Mouse (Mus musculus) heart, adult 2 months (tissue): ENCODE data around the gene Tmem217. TPM values are rescaled to one million over a fixed set of nuclear protein-coding genes. Genes with fewer than 3 reads are reported as not detected.
"Not testable (repeated sequence)": the region's sequence is repeated elsewhere in the genome, so short reads cannot be mapped to it uniquely, and the experiment has no call there.

ENCODE experiments used
- DNase-seq, 2 experiments: peaks; one replicate each; pipeline ENCODE4 v3.0.0; 2021
- H3K27ac ChIP-seq: fragments of 200-600 bp; 2 replicates; pipeline ENCODE4 v1.8.1; 2022
- H3K27me3 ChIP-seq: fragments of 200-500 bp; 2 replicates; pipeline ENCODE4 v1.6.1; 2012; ENCODE audit warnings: mild to moderate bottlenecking, low read length, inconsistent platforms, mixed read lengths; ENCODE audit not compliant: control insufficient read depth, insufficient read depth
- H3K36me3 ChIP-seq: fragments of 200-500 bp; 2 replicates; pipeline ENCODE4 v1.6.1; 2012; ENCODE audit warnings: low read length, inconsistent platforms; ENCODE audit not compliant: control insufficient read depth, insufficient read depth
- H3K4me1 ChIP-seq: fragments of 200-500 bp; 2 replicates; pipeline ENCODE4 v1.6.1; 2011; ENCODE audit warnings: low read length; ENCODE audit not compliant: control insufficient read depth, insufficient read depth
- H3K4me3 ChIP-seq: fragments of 200-600 bp; 2 replicates; pipeline ENCODE4 v1.8.1; 2022
- H3K79me2 ChIP-seq: fragments of 200-500 bp; replicated peaks from 2 replicates; pipeline ENCODE4 v1.6.1; 2012; ENCODE audit warnings: mild to moderate bottlenecking, inconsistent platforms, low read length, moderate library complexity, mixed read lengths; ENCODE audit not compliant: control insufficient read depth, insufficient read depth
- H3K9ac ChIP-seq: fragments of 200-500 bp; 2 replicates; pipeline ENCODE4 v1.6.1; 2012; ENCODE audit warnings: low read depth, mild to moderate bottlenecking, control low read depth, inconsistent platforms, low read length, mixed read lengths
- CTCF ChIP-seq: fragments of 200-600 bp; IDR thresholded peaks from 2 replicates; pipeline ENCODE4 v1.8.1; 2022; ENCODE audit warnings: antibody characterized with exemption, mild to moderate bottlenecking, moderate library complexity
- EP300 ChIP-seq: fragments of 200-500 bp; IDR thresholded peaks from 2 replicates; pipeline ENCODE4 v1.6.1; 2011; ENCODE audit warnings: low read depth, low read length, control low read depth; ENCODE audit not compliant: insufficient read depth
- POLR2A ChIP-seq: fragments of 200-500 bp; IDR thresholded peaks from 2 replicates; pipeline ENCODE4 v1.6.1; 2011; ENCODE audit warnings: mild to moderate bottlenecking, low read depth, low read length, control low read depth; ENCODE audit not compliant: insufficient read depth
- WGBS: fragments of 180-500 bp; shearing (Covaris S2); methylation state at CpG from one replicate; pipeline ENCODE4 v1.1.7; 2018; 5-methylcytosine and 5-hydroxymethylcytosine counted together
- intact Hi-C: fragments of 180-260 bp; cut with DNase I; formaldehyde crosslinking; loops from one replicate; pipeline ENCODE4 v1.15.1; 2025
- polyA plus RNA-seq: library from polyadenylated mRNA; depleted of rRNA; stranded (reverse); fragments of >200 nt; gene quantifications from 2 replicates; pipeline ENCODE4 v1.2.3, GENCODE M21; 2012
- total RNA-seq, 2 experiments: library from RNA; stranded (reverse); gene quantifications; 2 replicates each; pipeline ENCODE4 v1.2.3; 2021

Tmem217 gene
- total and polyA plus RNA-seq, 3 experiments: not detected

- WGBS: 75% methylated on average over 8 of the region's 8 CpGs
- Histone ChIP-seq H3K79me2 (no peaks in the 10 kb centered on the region), H3K36me3 (no peaks in the 10 kb centered on the region), H3K4me3 (no peak overlapping the region), H3K9ac (no peak overlapping the region), H3K27me3 (no peaks in the 10 kb centered on the region), H3K27ac (no peak overlapping the region), H3K4me1 (no peaks in the 10 kb centered on the region)
- intact Hi-C loops: loop anchor here (10.0 kb wide), 1 partner anchor 345 kb away; no protein-coding TSS in a partner anchor
- no peak for DNase-seq
- TF ChIP-seq CTCF: no peak
Observed at GRCm38 (mm10) chr17:29519731-29520130, 32.5 kb downstream of the Tmem217 start.

GRCm38 (mm10) chr17:29518665-29519064 lies 33.5 kb downstream of the Tmem217 start:
- WGBS: 80% methylated on average over 5 of the region's 5 CpGs
- H3K4me1 ChIP-seq, H3K79me2 ChIP-seq, H3K27me3 ChIP-seq, H3K9ac ChIP-seq, H3K4me3 ChIP-seq, H3K27ac ChIP-seq, H3K36me3 ChIP-seq, DNase-seq: not testable (repeated sequence)
- intact Hi-C loops: loop anchor here (10.0 kb wide), 1 partner anchor 344 kb away; no protein-coding TSS in a partner anchor

- Histone ChIP-seq H3K79me2 (no peaks in the 10 kb centered on the region), H3K4me3 (no peak overlapping the region), H3K27ac (no peak overlapping the region), H3K27me3 (no peaks in the 10 kb centered on the region), H3K36me3 (no peaks in the 10 kb centered on the region), H3K4me1 (peaks cover 1% of the 10 kb centered on the region; the same call in 1 of the 2 replicates), H3K9ac (no peak overlapping the region)
- DNase-seq: peak; percentile 79 to 84
- peak; percentile 89; the same call in 1 of the 2 replicates for TF ChIP-seq EP300
- no peak for TF ChIP-seq POLR2A
- 2% methylated on average over 11 of the region's 11 CpGs for WGBS
- intact Hi-C loops: loop anchor here (1.0 to 10.0 kb wide), 5 partner anchors 22 to 340 kb away; no protein-coding TSS in a partner anchor
Observed at GRCm38 (mm10) chr17:29514435-29514834, 37.8 kb downstream of the Tmem217 start.

- peak; percentile 78; the same call in 1 of the 2 replicates for TF ChIP-seq EP300
- peak; percentile 80 for TF ChIP-seq CTCF
- no peak for TF ChIP-seq POLR2A
Observed at GRCm38 (mm10) chr17:29513044-29513730, 39.0 kb downstream of the Tmem217 start.

GRCm38 (mm10) chr17:29510691-29511090 lies 41.5 kb downstream of the Tmem217 start:
- H3K27me3 ChIP-seq: no peaks in the 10 kb centered on the region
- peaks cover 1% of the 10 kb centered on the region; the same call in 1 of the 2 replicates for H3K4me1 ChIP-seq
- DNase-seq: no peak
- intact Hi-C loops: loop anchor here (5.0 to 10.0 kb wide), 2 partner anchors 253 to 336 kb away; no protein-coding TSS in a partner anchor
- no peaks in the 10 kb centered on the region for H3K79me2 ChIP-seq
- H3K36me3 ChIP-seq: no peaks in the 10 kb centered on the region
- no peak for TF ChIP-seq EP300
- TF ChIP-seq POLR2A: no peak
- no peak for TF ChIP-seq CTCF
- no peak overlapping the region for H3K4me3 ChIP-seq
- WGBS: 73% methylated on average over 8 of the region's 8 CpGs
- H3K27ac ChIP-seq: no peak overlapping the region
- H3K9ac ChIP-seq: no peak overlapping the region

More at GRCm38 (mm10) chr17:29513044-29513730, 39.0 kb downstream of the Tmem217 start:
- H3K9ac ChIP-seq: no peak overlapping the region
- H3K4me1 ChIP-seq: peaks cover 1% of the 10 kb centered on the region; the same call in 1 of the 2 replicates
- no peak overlapping the region for H3K27ac ChIP-seq
- no peak overlapping the region for H3K4me3 ChIP-seq
- 44% methylated on average over 13 of the region's 13 CpGs for WGBS
- no peaks in the 10 kb centered on the region for H3K36me3 ChIP-seq
- no peaks in the 10 kb centered on the region for H3K79me2 ChIP-seq
- DNase-seq: peak; percentile 73 to 74
- intact Hi-C loops: loop anchor here (5.0 to 10.0 kb wide), 2 partner anchors 256 to 338 kb away; no protein-coding TSS in a partner anchor
- no peaks in the 10 kb centered on the region for H3K27me3 ChIP-seq

GRCm38 (mm10) chr17:29508927-29509608 lies 43.1 kb downstream of the Tmem217 start:
- Histone ChIP-seq H3K27me3 (no peaks in the 10 kb centered on the region), H3K36me3 (no peaks in the 10 kb centered on the region), H3K79me2 (no peaks in the 10 kb centered on the region), H3K27ac (no peak overlapping the region), H3K4me1 (peaks cover 1% of the 10 kb centered on the region; the same call in 1 of the 2 replicates), H3K9ac (no peak overlapping the region), H3K4me3 (no peak overlapping the region)
- DNase-seq: no peak
- no peak for TF ChIP-seq CTCF
- 69% methylated on average over 12 of the region's 12 CpGs for whole genome bisulfite sequencing
- intact Hi-C loops: no loop called here
